8 mouse cellular contexts compared by ENCODE assay signal in the genomic region with DNA sequence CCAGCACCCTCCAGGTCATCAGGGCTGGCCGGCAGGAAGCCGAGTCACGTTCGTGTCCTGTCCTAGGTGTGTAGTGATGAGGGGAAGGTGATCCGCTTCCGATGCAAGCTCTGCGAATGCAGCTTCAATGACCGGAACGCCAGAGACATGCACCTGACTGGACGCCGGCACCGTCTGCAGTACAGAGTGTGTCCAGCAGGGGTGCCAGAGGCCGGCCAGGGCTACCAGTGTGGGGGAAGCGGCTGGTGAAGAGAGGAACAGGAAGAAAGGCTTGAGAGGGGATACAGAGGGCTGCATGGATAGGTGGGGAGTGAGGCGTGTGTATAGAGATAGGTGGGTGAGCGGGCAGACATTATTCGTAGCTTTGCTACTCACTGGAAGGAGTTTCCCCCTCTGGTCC. TPM values are rescaled to one million over a fixed set of nuclear protein-coding genes. Genes with fewer than 3 reads are reported as not detected.
A peak's percentile ranks its signal among the peaks of the same experiment; 100 is the strongest.
DNase-seq lines count a peak whose midpoint lies in the region; ATAC-seq lines count a peak whose summit lies in the region.

No protein-coding gene starts in this region.

- DNase-seq in MEL-GATA-1-ER (ENCODE audit: extremely low read depth, low read depth): peak; percentile 50
- peak; percentile 46 for DNase-seq in c-Kit-positive CD71-positive TER-119-positive erythroid progenitor cells, embryonic 14.5 days (ENCODE audit: low spot score)
- DNase-seq in layer of hippocampus, postnatal 25 days (ENCODE audit: extremely low spot score in 1 of 2, low spot score in 1 of 2): peak; percentile 75 to 91
- DNase-seq in right cerebral cortex, adult 2 months (ENCODE audit: low spot score in 2 of 2): peak; percentile 75 to 79
- DNase-seq in urinary bladder, postnatal 25 days (ENCODE audit: low spot score): peak; percentile 87

- peaks cover 29% of the 10 kb centered on the region for H3K27me3 ChIP-seq in forebrain, embryonic 13.5 days
- H3K27me3 ChIP-seq in hindbrain, embryonic 12.5 days: peaks cover 63% of the 10 kb centered on the region

- no peak overlapping the region for H3K4me3 ChIP-seq in forebrain, embryonic 13.5 days
- H3K4me3 ChIP-seq in hindbrain, embryonic 12.5 days: no peak overlapping the region

- WGBS in forebrain, embryonic 13.5 days: 5% methylated on average over 17 of the region's 17 CpGs
- 12% methylated on average over 17 of the region's 17 CpGs for WGBS in hindbrain, embryonic 12.5 days

- H3K9me3 ChIP-seq in forebrain, embryonic 13.5 days (replicated peaks): no peaks in the 10 kb centered on the region
- no peaks in the 10 kb centered on the region for H3K9me3 ChIP-seq in hindbrain, embryonic 12.5 days (replicated peaks)

- H3K4me2 ChIP-seq in forebrain, embryonic 13.5 days: 0 out of 2 replicates have a peak overlapping the region, but pooled peaks have one; percentile 7
- H3K4me2 ChIP-seq in hindbrain, embryonic 12.5 days (replicated peaks): peak overlapping the region; percentile 26; the same call in 1 of the 2 replicates

- H3K9ac ChIP-seq in forebrain, embryonic 13.5 days: no peak overlapping the region
- H3K9ac ChIP-seq in hindbrain, embryonic 12.5 days: no peak overlapping the region

- peaks cover 8% of the 10 kb centered on the region; the same call in 1 of the 2 replicates for H3K4me1 ChIP-seq in forebrain, embryonic 13.5 days
- H3K4me1 ChIP-seq in hindbrain, embryonic 12.5 days: peaks cover 7% of the 10 kb centered on the region

- peak; percentile 59 for ATAC-seq in forebrain, embryonic 13.5 days
- ATAC-seq in hindbrain, embryonic 12.5 days (ENCODE audit: low FRiP score): peak; percentile 65
- peak; percentile 98 for ATAC-seq in megakaryocyte, adult 5-6 weeks (ENCODE audit: poor library complexity, severe bottlenecking)

- H3K36me3 ChIP-seq in forebrain, embryonic 13.5 days (ENCODE audit: poor library complexity, severe bottlenecking): no peaks in the 10 kb centered on the region; the same call in 1 of the 2 replicates
- peaks cover 8% of the 10 kb centered on the region; the same call in 1 of the 2 replicates for H3K36me3 ChIP-seq in hindbrain, embryonic 12.5 days

- no peak overlapping the region for H3K27ac ChIP-seq in forebrain, embryonic 13.5 days
- H3K27ac ChIP-seq in hindbrain, embryonic 12.5 days: no peak overlapping the region

RNA-seq across cellular contexts. Expression of gene Matk, which starts 8.1 kb away (rescaled TPM):
- 5.6 and 7.4 TPM in 2 replicates for polyA plus RNA-seq in forebrain, embryonic 13.5 days (2015; fragmentation: Nextera tagmentation; extraction: Ambion mirVana)
- polyA plus RNA-seq in hindbrain, embryonic 12.5 days (2016; fragmentation: Nextera tagmentation; extraction: Ambion mirVana): 6.3 and 6.8 TPM in 2 replicates
- total RNA-seq in layer of hippocampus, postnatal 25 days (2021): 100 to 1,000 TPM; 222 to 244 TPM
- 5.4 and 5.9 TPM in 2 replicates for total RNA-seq in megakaryocyte, adult 5-6 weeks (2015)
- 7.5 and 8.1 TPM in 2 replicates for total RNA-seq in megakaryocyte, adult 5-6 weeks (2017)

RNA-seq across cellular contexts. Expression of gene Zfr2, which starts 11.6 kb away (rescaled TPM):
- 9.7 and 10.9 TPM in 2 replicates for polyA plus RNA-seq in forebrain, embryonic 13.5 days (2015; fragmentation: Nextera tagmentation; extraction: Ambion mirVana)
- 14.0 and 15.6 TPM in 2 replicates for polyA plus RNA-seq in hindbrain, embryonic 12.5 days (2016; fragmentation: Nextera tagmentation; extraction: Ambion mirVana)
- total RNA-seq in layer of hippocampus, postnatal 25 days (2021): 10 to 100 TPM; 55.6 to 69.0 TPM
- not detected in 2 replicates for total RNA-seq in megakaryocyte, adult 5-6 weeks (2015)
- 0.16 and 0.26 TPM in 2 replicates for total RNA-seq in megakaryocyte, adult 5-6 weeks (2017)

RNA-seq across cellular contexts. Expression of gene Atcay, which starts 14.0 kb away (rescaled TPM):
- polyA plus RNA-seq in forebrain, embryonic 13.5 days (2015; fragmentation: Nextera tagmentation; extraction: Ambion mirVana): 44.5 and 54.2 TPM in 2 replicates
- 33.7 and 36.8 TPM in 2 replicates for polyA plus RNA-seq in hindbrain, embryonic 12.5 days (2016; fragmentation: Nextera tagmentation; extraction: Ambion mirVana)
- total RNA-seq in layer of hippocampus, postnatal 25 days (2021): 100 to 1,000 TPM; 154 to 155 TPM
- total RNA-seq in megakaryocyte, adult 5-6 weeks (2015): not detected in 2 replicates
- total RNA-seq in megakaryocyte, adult 5-6 weeks (2017): not detected in 2 replicates

RNA-seq across cellular contexts. Expression of gene Mrpl54, which starts 22.1 kb away (rescaled TPM):
- 134 and 135 TPM in 2 replicates for polyA plus RNA-seq in forebrain, embryonic 13.5 days (2015; fragmentation: Nextera tagmentation; extraction: Ambion mirVana)
- polyA plus RNA-seq in hindbrain, embryonic 12.5 days (2016; fragmentation: Nextera tagmentation; extraction: Ambion mirVana): 142 and 155 TPM in 2 replicates
- total RNA-seq in layer of hippocampus, postnatal 25 days (2021): 10 to 100 TPM; 38.6 to 44.0 TPM
- total RNA-seq in megakaryocyte, adult 5-6 weeks (2015): 52.1 and 67.0 TPM in 2 replicates
- 97.4 and 154 TPM in 2 replicates for total RNA-seq in megakaryocyte, adult 5-6 weeks (2017)

RNA-seq across cellular contexts. Expression of gene Apba3, which starts 22.2 kb away (rescaled TPM):
- polyA plus RNA-seq in forebrain, embryonic 13.5 days (2015; fragmentation: Nextera tagmentation; extraction: Ambion mirVana): 28.6 and 32.3 TPM in 2 replicates
- polyA plus RNA-seq in hindbrain, embryonic 12.5 days (2016; fragmentation: Nextera tagmentation; extraction: Ambion mirVana): 36.9 and 38.1 TPM in 2 replicates
- 10 to 100 TPM; 35.4 to 39.5 TPM for total RNA-seq in layer of hippocampus, postnatal 25 days (2021)
- 16.4 and 20.2 TPM in 2 replicates for total RNA-seq in megakaryocyte, adult 5-6 weeks (2015)
- total RNA-seq in megakaryocyte, adult 5-6 weeks (2017): 11.5 and 15.0 TPM in 2 replicates

Comparison
In these comparisons a context has a peak if more than half of its experiments do, and no peak if none do; other contexts are left out.
1. RNA of gene Matk, which starts 8.1 kb away (total RNA-seq): 222 to 244 TPM in layer of hippocampus, postnatal 25 days; 5.4 to 8.1 TPM in megakaryocyte, adult 5-6 weeks; every median in the first group is over 10 times any median in the second.
2. RNA of gene Zfr2, which starts 11.6 kb away (total RNA-seq): 55.6 to 69.0 TPM in layer of hippocampus, postnatal 25 days; 0.16 to 0.26 TPM in megakaryocyte, adult 5-6 weeks; every median in the first group is over 10 times any median in the second.
3. RNA of gene Atcay, which starts 14.0 kb away (total RNA-seq): 154 to 155 TPM in layer of hippocampus, postnatal 25 days; not detected in megakaryocyte, adult 5-6 weeks; every median in the first group is over 100 times any median in the second.
4. Peak in every context shown above with its lines, with median percentiles within 50 percentile points of each other: DNase-seq and ATAC-seq.